8 mouse cellular contexts compared by ENCODE assay signal in genomic region chr3:135689773-135690567, GRCm38 (mm10). TPM values are rescaled to one million over a fixed set of nuclear protein-coding genes. Genes with fewer than 3 reads are reported as not detected.
A peak's percentile ranks its signal among the peaks of the same experiment; 100 is the strongest.
DNase-seq lines count a peak whose midpoint lies in the region; ATAC-seq lines count a peak whose summit lies in the region.

No protein-coding gene starts in this region.

- no peaks in the 10 kb centered on the region for H3K9me3 ChIP-seq in lung, embryonic 16.5 days (ENCODE audit: control insufficient read depth, low read length)
- H3K9me3 ChIP-seq in embryonic facial prominence, embryonic 14.5 days (ENCODE audit: control insufficient read depth, low read length): no peaks in the 10 kb centered on the region
- H3K9me3 ChIP-seq in intestine, embryonic 16.5 days (ENCODE audit: control insufficient read depth, low read length): no peaks in the 10 kb centered on the region
- H3K9me3 ChIP-seq in neural tube, embryonic 14.5 days (ENCODE audit: control insufficient read depth, low read length): no peaks in the 10 kb centered on the region

- peak overlapping the region; percentile 91 for H3K27ac ChIP-seq in lung, embryonic 16.5 days (ENCODE audit: low read length)
- peak overlapping the region; percentile 94 for H3K27ac ChIP-seq in embryonic facial prominence, embryonic 14.5 days (replicated peaks; ENCODE audit: low read depth, low read length)
- peak overlapping the region; percentile 97 for H3K27ac ChIP-seq in intestine, embryonic 16.5 days (ENCODE audit: low read length)
- H3K27ac ChIP-seq in neural tube, embryonic 14.5 days (ENCODE audit: low read depth, low read length): no peak overlapping the region

- H3K4me2 ChIP-seq in lung, embryonic 16.5 days (ENCODE audit: low read depth, low read length): peak overlapping the region; percentile 77
- peak overlapping the region; percentile 77 for H3K4me2 ChIP-seq in embryonic facial prominence, embryonic 14.5 days (ENCODE audit: low read depth, low read length)
- peak overlapping the region; percentile 52 for H3K4me2 ChIP-seq in intestine, embryonic 16.5 days (ENCODE audit: low read depth, low read length)
- H3K4me2 ChIP-seq in neural tube, embryonic 14.5 days (ENCODE audit: low read depth, low read length): peak overlapping the region; percentile 81

- no peak for ATAC-seq in lung, embryonic 16.5 days (ENCODE audit: low read depth)
- no peak for ATAC-seq in embryonic facial prominence, embryonic 14.5 days (ENCODE audit: low read depth)
- ATAC-seq in intestine, embryonic 16.5 days: no peak
- no peak for ATAC-seq in neural tube, embryonic 14.5 days (ENCODE audit: low read depth)

- H3K4me1 ChIP-seq in lung, embryonic 16.5 days (replicated peaks; ENCODE audit: control insufficient read depth, insufficient read depth, low read length): peaks cover 31% of the 10 kb centered on the region
- peaks cover 35% of the 10 kb centered on the region for H3K4me1 ChIP-seq in embryonic facial prominence, embryonic 14.5 days (ENCODE audit: control insufficient read depth, insufficient read depth, low read length)
- peaks cover 25% of the 10 kb centered on the region for H3K4me1 ChIP-seq in intestine, embryonic 16.5 days (ENCODE audit: control insufficient read depth, insufficient read depth, low read length)
- peaks cover 20% of the 10 kb centered on the region; the same call in 1 of the 2 replicates for H3K4me1 ChIP-seq in neural tube, embryonic 14.5 days (ENCODE audit: control insufficient read depth, insufficient read depth, low read length)

- no peak for DNase-seq in lung, adult 18-20 months
- DNase-seq in embryonic facial prominence, embryonic 14.5 days (ENCODE audit: low spot score): no peak
- no peak for DNase-seq in spleen, postnatal 4 days (ENCODE audit: low spot score in 2 of 2)
- DNase-seq in T-cell, adult 2 months (ENCODE audit: low spot score): no peak
- no peak for DNase-seq in layer of hippocampus, postnatal 14 days (ENCODE audit: low spot score in 2 of 2)

- no peaks in the 10 kb centered on the region for H3K36me3 ChIP-seq in lung, embryonic 16.5 days (ENCODE audit: control insufficient read depth, insufficient read depth, low read length)
- no peaks in the 10 kb centered on the region for H3K36me3 ChIP-seq in embryonic facial prominence, embryonic 14.5 days (ENCODE audit: control insufficient read depth, insufficient read depth, low read length)
- no peaks in the 10 kb centered on the region for H3K36me3 ChIP-seq in intestine, embryonic 16.5 days (ENCODE audit: control insufficient read depth, insufficient read depth, low read length)
- H3K36me3 ChIP-seq in neural tube, embryonic 14.5 days (ENCODE audit: control insufficient read depth, insufficient read depth, low read length): no peaks in the 10 kb centered on the region

- WGBS in lung, embryonic 16.5 days: 33% methylated on average over 10 of the region's 10 CpGs
- WGBS in embryonic facial prominence, embryonic 14.5 days: 40% methylated on average over 10 of the region's 10 CpGs
- WGBS in intestine, embryonic 16.5 days: 36% methylated on average over 10 of the region's 10 CpGs
- WGBS in neural tube, embryonic 14.5 days: 50% methylated on average over 10 of the region's 10 CpGs

- peak overlapping the region; percentile 97 for H3K9ac ChIP-seq in lung, embryonic 16.5 days (ENCODE audit: low read length)
- peak overlapping the region; percentile 99 for H3K9ac ChIP-seq in embryonic facial prominence, embryonic 14.5 days (ENCODE audit: low read depth, low read length)
- H3K9ac ChIP-seq in intestine, embryonic 16.5 days (ENCODE audit: low read depth, low read length): peak overlapping the region; percentile 95
- H3K9ac ChIP-seq in neural tube, embryonic 14.5 days (replicated peaks; ENCODE audit: low read depth, low read length): peak overlapping the region; percentile 97

- H3K4me3 ChIP-seq in lung, embryonic 16.5 days (ENCODE audit: low read length): peak overlapping the region; percentile 89
- peak overlapping the region; percentile 83 for H3K4me3 ChIP-seq in embryonic facial prominence, embryonic 14.5 days (ENCODE audit: low read depth, low read length)
- H3K4me3 ChIP-seq in intestine, embryonic 16.5 days (ENCODE audit: low read length): peak overlapping the region; percentile 81
- H3K4me3 ChIP-seq in neural tube, embryonic 14.5 days (ENCODE audit: low read depth, low read length): peak overlapping the region; percentile 82

- no peaks in the 10 kb centered on the region for H3K27me3 ChIP-seq in lung, embryonic 16.5 days (ENCODE audit: control insufficient read depth, insufficient read depth, low read depth, low read length)
- no peaks in the 10 kb centered on the region for H3K27me3 ChIP-seq in embryonic facial prominence, embryonic 14.5 days (replicated peaks; ENCODE audit: control insufficient read depth, insufficient read depth, low read length)
- H3K27me3 ChIP-seq in intestine, embryonic 16.5 days (replicated peaks; ENCODE audit: control insufficient read depth, insufficient read depth, low read length): no peaks in the 10 kb centered on the region
- no peaks in the 10 kb centered on the region for H3K27me3 ChIP-seq in neural tube, embryonic 14.5 days (ENCODE audit: control insufficient read depth, insufficient read depth, low read length)

RNA-seq across cellular contexts. Expression of gene Nfkb1, which starts 1.4 kb away (rescaled TPM):
- polyA plus RNA-seq in lung, embryonic 16.5 days (2015; fragmentation: Nextera tagmentation; extraction: Ambion mirVana): 26.8 and 29.0 TPM in 2 replicates
- 25.4 and 26.0 TPM in 2 replicates for polyA plus RNA-seq in embryonic facial prominence, embryonic 14.5 days (2014; fragmentation: Nextera tagmentation; extraction: Ambion mirVana)
- polyA plus RNA-seq in intestine, embryonic 16.5 days (2015; fragmentation: Nextera tagmentation; extraction: Ambion mirVana): 13.7 and 14.3 TPM in 2 replicates
- 8.5 and 9.6 TPM in 2 replicates for polyA plus RNA-seq in neural tube, embryonic 14.5 days (2014; fragmentation: Nextera tagmentation; extraction: Ambion mirVana)
- 10 to 100 TPM; 23.0 to 23.2 TPM for total RNA-seq in layer of hippocampus, postnatal 14 days (2021)
